Mouse (Mus musculus) erythroblast, adult 5-6 weeks (primary cell): ENCODE data around the gene Fabp7. TPM values are rescaled to one million over a fixed set of nuclear protein-coding genes. Genes with fewer than 3 reads are reported as not detected.

Experiments used
- ATAC-seq: replicated peaks from 2 replicates; pipeline ENCODE4 v1.8.0; 2016; ENCODE audit warnings: moderate number of reproducible peaks, mild to moderate bottlenecking, moderate TSS enrichment, inconsistent platforms; ENCODE audit not compliant: poor library complexity, low FRiP score, severe bottlenecking
- total RNA-seq, 2 experiments: library from RNA; stranded (forward) in 1 of 2; stranded (reverse) in 1 of 2; fragments of 150-400 nt in 1 of 2; fragments of 200-764, 138-1000 nt in 1 of 2; gene quantifications; 2 replicates each; pipeline versions ENCODE4 v1.2.3 to v1.2.4; 2015 to 2017; ENCODE audit warnings: low replicate concordance in 2 of 2

Fabp7 gene
- total RNA-seq, 2 experiments from 2014 or later = not detected

DNA sequence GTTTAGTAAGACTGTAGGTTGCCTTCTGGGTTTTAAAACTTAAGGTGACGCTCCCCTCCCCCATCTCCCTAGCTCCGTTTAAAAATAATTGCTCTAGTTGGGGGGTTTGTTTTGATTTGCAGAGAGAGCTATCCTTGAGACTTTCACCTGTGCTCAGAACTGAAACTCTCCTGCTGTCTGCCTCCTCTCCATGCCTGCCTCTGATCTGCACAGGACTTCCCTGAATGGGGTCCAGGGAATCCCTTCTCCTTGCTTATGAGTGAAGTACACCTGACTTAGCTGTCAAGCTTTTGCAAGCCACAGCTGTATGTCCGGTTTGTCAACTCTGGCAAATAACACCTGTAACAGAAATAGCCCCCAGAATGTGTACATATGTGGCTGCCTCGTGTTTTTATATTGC lies 10.9 kb downstream of the Fabp7 start:
- ATAC-seq = peak; percentile 27

DNA sequence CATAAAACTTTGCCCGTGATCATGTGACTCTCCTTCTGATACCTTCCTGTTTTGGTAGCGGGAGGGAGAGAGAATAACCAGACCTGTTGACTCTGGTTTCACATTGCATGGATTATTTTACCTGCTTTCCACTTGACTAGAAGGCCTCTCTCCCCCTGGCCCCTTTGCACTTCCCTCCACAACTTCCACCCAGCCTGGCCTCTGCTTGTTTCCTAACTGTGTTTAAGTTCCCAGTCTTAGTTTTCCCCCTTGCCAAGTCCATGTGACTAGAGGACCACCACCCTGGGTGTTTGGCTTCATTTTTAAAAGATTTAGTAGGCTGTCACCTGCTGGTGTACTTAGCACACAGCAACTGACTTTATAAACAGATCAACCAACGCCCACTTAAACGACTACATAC lies 11.4 kb downstream of the Fabp7 start:
- peak; percentile 74 for ATAC-seq

DNA sequence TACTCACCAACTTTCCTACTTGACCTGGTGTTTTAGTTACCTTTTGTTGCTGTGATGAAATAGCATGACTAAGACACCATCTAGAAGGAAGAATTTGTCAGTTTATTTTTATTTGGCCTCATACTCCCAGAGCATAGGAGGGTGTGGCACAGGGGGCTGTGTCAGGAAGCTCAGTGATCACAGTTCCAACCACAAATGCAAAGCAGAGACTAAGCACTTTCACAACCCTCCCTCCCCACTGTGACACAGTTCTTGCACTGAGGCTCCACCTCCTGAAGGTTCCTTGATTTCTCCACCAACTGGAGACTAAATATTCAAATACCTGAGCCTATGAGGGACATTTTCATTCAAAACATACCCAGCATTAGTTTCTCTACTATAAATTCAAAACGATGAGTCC lies 14.8 kb downstream of the Fabp7 start:
- no peak for ATAC-seq

DNA sequence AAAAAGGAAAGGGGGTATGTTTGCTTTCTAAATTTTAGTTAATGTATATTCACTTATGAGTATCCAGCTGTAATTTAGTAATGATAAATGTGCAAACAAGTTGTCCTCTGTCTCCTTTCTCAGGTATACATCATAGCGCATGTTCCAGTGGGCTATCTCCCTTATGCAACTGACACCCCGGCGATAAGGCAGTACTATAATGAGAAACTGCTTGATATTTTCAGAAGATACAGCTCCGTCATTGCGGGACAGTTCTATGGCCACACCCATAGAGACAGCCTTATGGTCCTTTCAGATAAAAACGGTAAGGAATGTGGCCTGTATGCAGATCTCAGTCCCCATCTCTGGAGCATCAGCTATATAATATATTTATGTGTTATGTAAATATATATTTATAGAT lies 23.1 kb downstream of the Fabp7 start:
- ATAC-seq = peak; percentile 97

DNA sequence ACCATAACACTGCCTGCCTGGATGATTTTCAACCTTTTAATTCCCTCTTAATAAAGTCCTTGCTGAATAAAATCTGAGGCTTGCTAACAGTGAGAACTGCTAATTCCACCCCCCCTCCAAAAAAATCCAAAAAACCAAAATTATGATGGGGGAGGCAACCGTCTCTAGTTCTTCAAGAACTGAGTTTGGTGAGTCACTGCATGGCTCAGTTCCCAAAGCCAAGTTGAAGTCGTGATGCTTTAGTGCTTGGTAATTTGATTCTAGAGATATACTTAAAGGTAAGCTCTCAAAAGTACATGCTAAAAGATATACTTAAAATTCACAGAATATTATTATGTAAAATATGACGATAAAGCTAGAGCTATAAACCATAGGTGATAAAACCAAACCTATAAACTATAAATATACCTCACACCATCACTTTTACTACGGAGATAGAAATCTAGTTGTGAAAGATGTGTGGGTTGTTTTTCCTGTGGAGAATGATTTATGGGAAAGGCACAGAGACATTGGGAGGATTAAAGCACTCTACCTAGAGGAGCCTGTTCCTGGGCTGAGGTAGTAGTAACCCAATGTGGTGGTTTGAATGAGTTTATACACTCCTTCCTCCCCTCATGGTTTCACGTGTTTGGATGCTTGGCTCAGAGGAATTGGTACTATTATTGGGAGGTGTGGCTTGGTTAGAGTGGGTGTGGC lies 27.6 kb downstream of the Fabp7 start:
- no peak for ATAC-seq

DNA sequence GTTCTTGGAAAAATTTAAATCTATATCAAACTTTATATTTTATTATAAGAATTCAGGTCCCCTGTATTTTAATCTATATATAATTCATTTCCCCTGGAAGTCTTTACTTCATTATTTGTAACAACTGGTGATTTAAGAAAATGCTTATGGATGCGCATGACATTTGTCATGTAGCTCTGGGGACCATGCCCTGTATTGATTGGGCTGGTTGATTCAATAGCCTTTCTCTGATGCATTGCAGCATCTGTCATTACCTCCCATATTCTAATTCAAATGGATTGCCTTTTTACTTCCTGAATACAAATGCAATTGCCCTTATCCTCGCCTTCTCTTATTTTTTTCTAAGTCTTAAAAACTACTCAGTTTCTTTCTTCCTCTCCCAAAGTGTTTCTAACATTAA lies 29.6 kb downstream of the Fabp7 start:
- ATAC-seq = no peak

DNA sequence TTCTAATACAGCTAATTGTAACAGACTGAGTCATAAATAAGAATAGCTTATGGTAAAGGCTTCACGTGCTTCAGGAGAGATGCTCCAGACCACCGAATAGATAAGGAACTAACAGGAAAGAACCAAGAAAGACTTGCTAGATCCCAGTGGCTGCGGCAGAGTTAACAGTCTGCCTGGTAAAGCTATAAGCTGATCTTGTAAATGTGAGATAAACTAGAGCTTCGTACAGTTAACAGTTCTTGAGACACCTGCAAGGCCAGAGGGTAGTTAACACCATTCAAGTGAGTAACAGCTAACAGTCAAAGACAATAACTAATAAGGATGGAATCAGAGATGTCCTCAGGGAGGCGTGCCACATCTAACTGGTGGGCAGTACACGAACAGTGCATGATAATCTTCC lies 31.2 kb downstream of the Fabp7 start:
- ATAC-seq = no peak

DNA sequence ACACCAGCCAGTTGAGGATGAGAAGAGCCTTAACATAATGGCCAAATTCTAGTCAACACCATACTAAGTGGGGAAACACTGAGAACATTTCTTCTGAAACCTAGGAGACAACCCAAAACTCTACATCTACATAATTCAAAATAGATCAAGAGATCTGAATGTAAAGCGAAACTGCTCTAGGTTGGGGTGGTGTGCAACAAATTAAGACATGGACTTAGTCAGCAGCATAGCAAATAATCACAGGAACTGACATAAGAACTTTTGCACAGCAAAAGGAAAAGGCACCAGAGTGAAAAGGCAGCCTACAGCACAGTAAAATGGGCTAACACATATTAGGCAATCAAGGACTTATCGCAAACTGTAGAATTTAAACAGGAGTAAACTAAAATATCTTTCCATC lies 34.5 kb downstream of the Fabp7 start:
- ATAC-seq = no peak

DNA sequence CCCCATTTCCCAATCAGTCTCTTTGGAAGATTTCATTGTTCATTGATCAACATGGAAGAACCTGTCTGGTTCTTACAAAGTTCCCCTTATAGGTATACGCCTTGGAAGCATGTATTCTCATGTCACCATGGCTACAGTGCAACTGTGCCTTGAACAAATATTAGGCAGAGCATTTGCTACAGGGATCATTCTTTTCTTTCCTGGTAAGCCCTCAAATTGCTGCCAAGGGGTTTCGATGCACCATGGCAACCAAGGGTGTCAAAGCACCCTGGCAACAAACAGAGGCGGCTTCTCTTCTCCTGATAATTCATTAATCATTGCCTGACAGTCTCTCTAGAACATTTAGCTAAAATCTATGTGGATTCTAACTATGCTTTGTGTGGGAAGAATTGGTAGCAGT lies 37.8 kb downstream of the Fabp7 start:
- no peak for ATAC-seq

DNA sequence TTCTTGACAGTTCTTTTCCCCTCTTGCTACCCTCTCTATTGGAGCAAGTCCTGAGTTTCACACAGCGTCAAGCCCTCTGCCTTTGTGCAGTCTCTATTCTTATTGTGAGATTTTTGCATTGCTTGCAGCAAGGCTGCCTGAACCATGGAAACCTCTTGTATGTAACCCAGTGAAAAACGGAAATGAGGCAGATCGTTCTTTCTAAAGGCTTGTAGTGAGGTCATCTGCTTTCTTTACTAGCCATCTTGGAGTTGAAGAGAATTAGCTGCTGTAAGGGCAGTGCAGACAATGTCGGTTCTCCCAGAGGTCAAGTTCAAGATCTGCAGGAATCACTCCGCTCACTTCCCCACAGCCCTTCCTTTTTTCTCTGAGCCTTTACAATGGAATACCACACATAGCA lies 44.0 kb downstream of the Fabp7 start:
- ATAC-seq = no peak

DNA sequence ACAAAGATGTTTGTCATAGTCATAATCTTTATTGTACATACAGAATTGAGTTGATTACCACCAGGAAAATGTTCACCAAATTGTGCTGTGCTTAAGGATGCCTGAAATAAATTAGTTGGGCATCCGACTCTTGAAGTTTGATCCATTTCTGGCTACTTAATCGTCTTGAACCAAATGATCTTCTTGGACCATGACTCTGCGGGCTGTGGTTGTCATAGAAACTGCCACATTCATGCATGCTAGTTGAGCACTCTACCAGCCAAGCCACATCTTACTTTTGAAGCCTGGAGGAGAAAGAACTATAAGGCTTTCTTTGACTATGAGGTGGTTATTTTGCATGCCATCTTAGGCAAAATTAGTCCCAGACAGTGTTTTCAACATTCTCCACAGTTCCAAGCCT lies 44.9 kb downstream of the Fabp7 start:
- ATAC-seq = no peak

DNA sequence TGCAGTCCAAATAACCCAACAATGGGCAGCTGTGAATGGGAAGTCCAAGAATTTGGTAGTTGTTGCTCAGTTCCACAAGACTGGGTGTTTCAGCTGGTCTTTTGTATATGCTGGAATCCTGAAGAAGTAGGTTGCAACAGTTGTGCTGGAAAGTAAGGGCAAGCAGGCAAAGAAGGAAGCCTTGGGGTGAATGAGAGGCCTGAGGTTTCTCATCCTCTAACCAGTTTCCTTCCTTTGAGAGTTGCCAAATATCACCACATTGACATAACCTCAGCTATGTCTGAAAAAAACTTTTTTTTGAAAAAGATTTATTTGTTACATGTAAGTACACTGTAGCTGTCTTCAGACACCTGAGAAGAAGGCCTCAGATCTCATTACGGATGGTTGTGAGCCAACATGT lies 50.4 kb downstream of the Fabp7 start:
- ATAC-seq = no peak

DNA sequence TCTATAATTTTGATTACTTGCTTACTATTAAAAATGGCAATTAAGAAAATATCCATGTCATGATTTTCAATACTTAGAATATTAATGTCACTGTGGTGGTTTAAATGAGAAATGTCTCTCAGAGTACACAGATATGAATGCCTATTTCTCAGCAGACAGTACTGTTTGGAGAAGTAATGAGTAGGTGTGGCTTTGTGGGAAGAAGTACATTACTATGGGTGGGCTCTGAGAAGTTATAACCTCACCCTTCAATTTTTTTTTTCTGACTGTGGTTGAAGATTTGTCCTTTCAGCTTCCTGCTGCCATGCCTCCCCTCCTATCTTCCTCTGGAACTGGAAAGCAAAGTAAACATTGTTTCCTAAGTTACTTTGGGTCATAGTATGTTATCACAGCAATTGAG lies 51.3 kb downstream of the Fabp7 start:
- no peak for ATAC-seq

Other genes starting within 250 kb of the Fabp7 start
- 0.84 and 5.0 TPM in 2 replicates for gene Pkib, start 152.9 kb upstream of the Fabp7 start, total RNA-seq (2015; ENCODE audit: low replicate concordance)
- gene Pkib, start 152.9 kb upstream of the Fabp7 start, total RNA-seq (2017; ENCODE audit: low replicate concordance) = 0.43 and 2.6 TPM in 2 replicates
- 85.5 and 97.2 TPM in 2 replicates for gene Smpdl3a, start 9.5 kb downstream of the Fabp7 start, total RNA-seq (2015; ENCODE audit: low replicate concordance)
- 38.9 and 45.8 TPM in 2 replicates for gene Smpdl3a, start 9.5 kb downstream of the Fabp7 start, total RNA-seq (2017; ENCODE audit: low replicate concordance)